Mouse (Mus musculus): ENCODE measurements around the gene Klf7.

DNA sequence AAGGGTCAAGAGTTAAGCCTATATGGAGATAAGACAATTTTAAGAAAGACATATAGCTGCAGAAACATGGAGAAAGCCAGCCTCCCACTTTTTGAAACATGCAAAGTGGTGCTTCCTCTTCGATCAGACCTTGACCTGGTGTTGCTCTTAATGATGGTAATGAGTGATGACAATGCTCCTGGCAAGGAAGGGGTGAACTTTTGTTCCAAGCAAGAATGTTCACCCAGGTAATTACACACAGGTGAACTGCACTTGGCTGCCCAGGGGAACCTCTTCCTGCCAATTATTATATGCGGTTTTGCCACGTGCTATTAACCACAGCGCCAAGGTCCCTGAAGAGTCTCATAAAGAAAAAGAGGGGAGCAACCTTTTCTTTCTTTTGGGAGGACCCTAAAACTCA lies 36.7 kb downstream of the Klf7 start:
- TF ChIP-seq FOSL1 (IDR thresholded peaks at IDR 0.05; ENCODE audit: insufficient read depth, low read length, poor library complexity, severe bottlenecking) (no peak), CTCF (IDR thresholded peaks at IDR 0.05; ENCODE audit: control insufficient read depth, insufficient read depth, insufficient read length) (no peak), USF1 (IDR thresholded peaks at IDR 0.05; ENCODE audit: low read depth) (no peak)

Data from C2C12 (cell line).